Mouse (Mus musculus): ENCODE data around the gene Rad51ap1.

Rad51ap1 gene

DNA sequence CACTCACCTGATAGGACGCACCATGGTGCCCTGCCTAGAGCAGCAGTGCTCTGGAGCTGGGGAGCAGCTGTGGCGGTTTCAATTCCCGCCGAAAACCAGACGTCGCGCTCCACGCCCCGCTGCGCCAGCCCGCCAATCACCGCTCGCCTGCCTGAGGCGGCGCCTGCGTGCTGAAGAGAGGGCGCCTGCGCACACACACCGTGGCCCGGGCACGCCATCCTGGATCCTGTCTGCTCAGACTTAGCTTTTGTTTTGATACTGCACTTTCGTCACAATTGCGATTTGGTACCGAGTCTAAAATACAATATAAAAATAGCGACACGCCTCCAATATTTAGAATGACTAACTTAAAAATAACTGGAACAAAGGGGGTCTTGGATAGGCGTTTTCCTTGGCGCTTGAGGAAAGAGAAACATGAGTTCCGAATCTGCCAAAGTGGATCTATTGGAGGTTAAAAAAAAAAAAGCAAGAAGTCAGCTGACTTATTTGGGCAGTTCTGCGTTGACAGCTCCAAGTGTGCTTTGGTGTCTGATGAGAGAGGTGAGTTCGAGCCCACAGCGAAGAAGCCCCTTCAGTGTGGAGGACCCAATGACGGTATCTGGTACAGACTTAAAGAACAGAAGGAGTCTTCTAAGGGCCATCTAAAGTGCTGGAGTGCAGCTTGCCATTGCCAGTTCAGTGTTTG, at the start of gene Rad51ap1, which contains the start of gene D6Wsu163e:
Rad51ap1 (minus strand) TSS at position 101 of the 685 bp plus-strand sequence.
D6Wsu163e (plus strand) TSS at position 476 of the 685 bp plus-strand sequence.
- peak; percentile 93 to 94 for DNase-seq (ENCODE audit: low spot score in 2 of 2)

GRCm38 (mm10) chr6:126981539-126982234, 42.3 kb upstream of the Rad51ap1 start:
- no peak for DNase-seq (ENCODE audit: low spot score in 2 of 2)

DNA sequence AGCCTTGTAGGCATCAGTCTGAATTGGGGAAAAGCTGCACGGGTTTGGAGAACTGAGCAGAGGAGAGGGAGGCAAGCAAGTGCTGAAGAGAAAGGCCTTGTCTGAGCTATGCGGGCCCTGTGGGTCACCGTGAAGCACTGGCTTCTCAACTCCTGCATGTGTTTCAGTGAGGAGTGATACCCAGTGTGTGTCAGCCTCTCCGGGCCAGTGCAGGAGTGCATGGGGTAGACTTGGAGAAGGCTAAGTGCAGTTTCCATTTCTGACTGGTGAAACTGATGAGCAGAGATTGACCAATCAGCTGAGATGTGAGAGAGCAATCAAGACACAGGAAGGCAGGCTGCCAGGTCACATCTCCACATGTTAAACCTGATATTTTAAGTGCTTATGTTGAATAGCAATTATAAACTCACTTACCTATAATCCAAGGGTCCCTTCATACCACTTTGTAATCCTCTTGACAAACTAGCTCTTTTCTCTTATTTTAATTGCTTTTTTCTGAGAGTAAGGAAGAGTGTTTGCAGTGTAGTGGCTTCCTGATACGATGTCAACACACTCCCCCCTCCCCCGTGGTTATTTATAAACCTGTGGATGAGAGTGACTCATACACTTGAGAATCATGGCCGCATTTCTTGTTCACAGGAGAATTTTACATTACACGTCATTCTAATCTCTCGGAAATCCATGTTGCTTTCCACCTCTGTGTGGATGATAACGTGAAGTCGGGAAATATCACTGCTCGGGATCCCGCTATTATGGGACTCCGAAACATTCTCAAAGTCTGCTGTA, 27.0 kb upstream of the Rad51ap1 start:
- DNase-seq (ENCODE audit: low spot score in 2 of 2), result peak in 1 of 2 experiments; percentile 18

DNA sequence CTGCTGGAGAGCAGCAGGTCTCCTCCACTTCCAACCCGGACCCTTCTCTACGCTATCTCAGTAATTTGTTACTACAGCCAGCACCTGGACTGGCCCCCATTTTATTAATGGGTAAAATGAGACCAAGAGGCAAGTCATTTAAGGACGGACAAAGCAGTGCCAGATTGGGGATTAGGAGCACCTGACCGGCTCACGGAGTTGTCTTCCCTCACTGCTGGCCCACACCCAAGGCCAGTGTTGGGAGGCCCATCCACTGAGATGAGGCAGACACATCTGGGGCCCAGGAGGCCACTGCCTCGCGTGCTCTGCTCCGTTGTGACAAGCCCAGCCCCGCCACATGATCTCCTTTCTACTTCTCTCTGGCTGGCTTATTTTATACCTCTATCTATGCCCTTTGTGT, 24.0 kb upstream of the Rad51ap1 start:
- no peak for DNase-seq (ENCODE audit: low spot score in 2 of 2)

DNA sequence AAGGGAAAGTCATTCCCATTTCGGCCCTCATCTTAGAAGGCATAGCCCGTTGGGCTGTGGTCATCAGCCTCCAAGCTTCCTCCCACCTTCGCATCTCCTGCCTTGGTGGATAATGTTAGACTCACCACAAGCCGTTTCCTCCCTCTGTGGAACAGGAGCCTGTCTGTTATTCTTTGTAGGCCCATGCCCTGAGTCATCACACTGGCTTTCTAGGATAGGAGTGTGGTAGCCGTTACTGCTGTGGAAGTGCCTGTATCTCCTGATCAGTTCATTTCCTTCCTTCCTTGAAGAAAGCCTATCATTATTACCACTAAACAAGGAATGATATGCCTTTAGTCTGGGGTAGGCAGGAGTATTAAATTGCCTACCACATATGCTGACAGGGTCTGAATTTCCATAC, 23.3 kb upstream of the Rad51ap1 start:
- DNase-seq (ENCODE audit: low spot score in 2 of 2), result no peak

DNA sequence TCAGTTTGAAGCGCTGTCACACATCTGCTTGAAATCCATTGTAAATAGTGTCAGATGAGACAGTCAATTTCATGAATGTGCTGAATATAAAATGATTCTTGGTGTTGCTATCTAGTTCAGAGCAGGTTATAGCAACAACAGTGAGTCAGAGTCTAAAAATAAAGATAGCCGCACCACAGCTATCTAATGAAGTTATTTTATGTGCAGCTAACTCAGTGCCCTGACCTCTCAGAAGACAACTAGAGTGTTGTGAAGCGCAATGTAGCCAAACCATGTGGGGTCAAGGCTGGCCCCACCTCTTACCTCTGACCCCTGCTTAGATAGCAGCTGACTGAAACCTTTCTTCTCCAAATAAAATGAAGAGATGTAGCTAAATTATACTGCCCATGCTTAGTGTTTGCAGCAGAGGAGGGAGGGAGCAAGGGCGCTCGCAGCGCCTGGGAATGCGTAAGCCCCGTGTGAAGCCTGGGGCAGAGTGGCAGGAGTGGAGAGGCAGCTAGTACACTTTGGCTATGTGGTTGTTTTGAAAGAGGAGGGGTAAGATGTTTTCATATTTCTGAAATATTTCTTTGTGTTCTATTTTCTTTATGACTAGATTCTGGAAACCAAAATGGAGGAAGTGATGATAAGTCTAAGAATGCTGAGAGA, 22.1 kb upstream of the Rad51ap1 start:
- no peak for DNase-seq (ENCODE audit: low spot score in 2 of 2)

GRCm38 (mm10) chr6:126955734-126956133, 16.3 kb upstream of the Rad51ap1 start:
- DNase-seq (ENCODE audit: low spot score in 2 of 2), result peak; percentile 42 to 47

DNA sequence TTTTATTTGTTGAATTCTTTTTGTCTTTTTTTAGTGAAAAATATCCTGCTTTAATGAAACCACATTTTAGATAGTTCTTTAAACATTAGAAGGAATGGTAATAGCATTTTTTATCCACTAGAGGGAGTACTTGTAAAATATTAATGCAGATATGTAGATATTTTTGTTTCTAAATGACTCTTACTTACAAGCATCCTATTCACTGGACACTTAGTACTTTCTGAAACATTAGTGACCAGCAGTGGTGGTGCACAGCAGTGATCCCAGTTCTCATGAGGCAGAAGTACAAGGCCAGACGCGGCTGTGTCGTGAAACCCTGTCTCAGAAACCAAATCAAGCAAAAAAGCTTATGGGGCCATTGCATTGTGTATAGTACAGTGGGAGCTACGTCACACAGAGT, 8.9 kb upstream of the Rad51ap1 start:
- DNase-seq (ENCODE audit: low spot score in 2 of 2), result no peak

DNA sequence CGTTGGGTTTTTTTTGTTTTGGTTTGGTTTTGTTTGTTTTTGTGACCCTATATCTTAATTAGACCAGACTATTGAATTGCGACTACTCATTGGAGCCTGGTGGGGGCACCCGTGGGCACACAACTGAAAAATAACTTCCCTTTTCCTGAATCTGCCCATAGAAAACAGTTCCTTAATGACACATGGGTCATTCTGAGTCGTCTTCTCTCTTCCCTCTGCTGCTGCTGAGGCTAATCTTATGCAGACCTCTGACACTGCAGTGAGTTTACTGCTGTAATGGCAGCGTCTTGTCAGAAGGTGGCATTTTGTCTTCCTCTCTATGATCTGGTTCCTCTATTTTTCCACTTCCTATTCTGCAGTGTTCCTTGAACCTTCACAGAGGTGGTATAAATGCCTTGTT, 1.1 kb upstream of the Rad51ap1 start:
- no peak for DNase-seq (ENCODE audit: low spot score in 2 of 2)

- DNase-seq (ENCODE audit: low spot score in 2 of 2), result no peak
Measured at GRCm38 (mm10) chr6:126938853-126939486, 417 bp downstream of the Rad51ap1 start.

- DNase-seq (ENCODE audit: low spot score in 2 of 2), result no peak
Measured at GRCm38 (mm10) chr6:126938047-126938446, 1.3 kb downstream of the Rad51ap1 start.

- no peak for DNase-seq (ENCODE audit: low spot score in 2 of 2)
Measured at GRCm38 (mm10) chr6:126932896-126933295, 6.5 kb downstream of the Rad51ap1 start.

DNA sequence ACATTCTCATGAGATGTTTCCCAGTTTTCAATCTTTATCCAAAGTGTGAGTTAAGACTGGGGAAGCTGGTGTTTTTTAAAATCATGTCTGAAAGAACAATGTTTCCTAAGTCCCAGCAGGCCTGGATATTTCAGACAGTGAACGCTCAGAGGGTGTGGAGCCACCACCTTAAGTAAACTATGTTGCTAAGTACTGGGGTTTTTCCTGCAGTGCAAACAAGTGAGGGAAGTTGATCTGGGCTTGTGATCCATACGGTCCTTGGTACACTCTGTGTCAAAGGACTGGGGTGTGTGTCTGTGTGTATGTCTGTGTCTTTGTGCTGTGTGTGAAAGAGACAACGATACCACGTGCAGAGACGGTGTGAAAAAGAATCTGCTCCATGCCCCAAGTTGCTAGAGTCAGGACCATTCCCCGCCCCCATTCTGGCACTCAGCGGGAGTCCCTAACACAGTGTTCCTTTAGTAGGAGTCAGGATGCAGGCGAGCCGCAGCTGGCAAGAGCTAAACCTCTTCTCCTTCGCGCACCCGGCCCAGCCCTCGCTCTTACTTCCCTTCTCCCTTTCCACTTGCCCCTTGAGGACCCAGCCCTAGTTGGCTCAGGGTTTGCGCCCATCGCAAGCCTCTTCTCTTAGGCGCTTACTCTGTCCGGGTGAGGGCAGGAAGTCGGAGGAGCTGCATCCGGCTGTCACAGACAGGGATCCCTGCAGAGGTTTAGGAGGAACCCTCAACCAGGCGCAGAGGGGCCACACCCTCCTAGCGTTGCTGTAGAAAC, 18.1 kb downstream of the Rad51ap1 start, which contains the start of gene Dyrk4:
Dyrk4 (minus strand) TSS at position 729 of the 771 bp plus-strand sequence.
- peak in 1 of 2 experiments; percentile 4 for DNase-seq (ENCODE audit: low spot score in 2 of 2)

- no peak for DNase-seq (ENCODE audit: low spot score in 2 of 2)
Measured at GRCm38 (mm10) chr6:126914928-126915327, 24.5 kb downstream of the Rad51ap1 start.

- DNase-seq (ENCODE audit: low spot score in 2 of 2), result no peak
Measured at GRCm38 (mm10) chr6:126910727-126911126, 28.7 kb downstream of the Rad51ap1 start.

GRCm38 (mm10) chr6:126907876-126908275, 31.5 kb downstream of the Rad51ap1 start:
- no peak for DNase-seq (ENCODE audit: low spot score in 2 of 2)

DNA sequence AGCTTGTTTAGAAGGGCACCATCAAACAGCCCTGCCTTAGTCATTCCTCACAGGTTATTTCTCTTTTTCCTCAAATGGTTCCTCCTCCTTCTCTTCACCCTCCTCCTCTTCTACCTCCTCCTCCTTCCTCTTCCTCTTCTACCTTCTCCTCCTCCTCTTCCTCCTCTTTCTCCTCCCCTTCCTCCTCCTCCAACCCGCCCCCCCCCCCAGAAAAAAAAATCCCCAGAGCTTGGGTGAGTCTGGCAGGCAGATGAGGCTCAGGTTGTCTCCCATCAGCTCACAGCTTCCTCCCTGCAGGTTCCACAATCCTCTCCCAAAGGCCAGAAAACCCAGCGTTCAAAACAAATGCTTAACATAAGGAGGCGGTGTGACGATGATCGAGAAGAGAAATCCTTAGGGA, 32.0 kb downstream of the Rad51ap1 start:
- DNase-seq (ENCODE audit: low spot score in 2 of 2), result no peak

- DNase-seq (ENCODE audit: low spot score in 2 of 2), result no peak
Measured at GRCm38 (mm10) chr6:126877118-126877517, 62.3 kb downstream of the Rad51ap1 start.
